Mouse (Mus musculus): ENCODE results near the gene Frmd4a. TPM values are rescaled to one million over a fixed set of nuclear protein-coding genes. Genes with fewer than 3 reads are reported as not detected.

The Frmd4a gene
- polyA plus RNA-seq, 1 experiment from 2014 or later: 16.0 TPM

DNA sequence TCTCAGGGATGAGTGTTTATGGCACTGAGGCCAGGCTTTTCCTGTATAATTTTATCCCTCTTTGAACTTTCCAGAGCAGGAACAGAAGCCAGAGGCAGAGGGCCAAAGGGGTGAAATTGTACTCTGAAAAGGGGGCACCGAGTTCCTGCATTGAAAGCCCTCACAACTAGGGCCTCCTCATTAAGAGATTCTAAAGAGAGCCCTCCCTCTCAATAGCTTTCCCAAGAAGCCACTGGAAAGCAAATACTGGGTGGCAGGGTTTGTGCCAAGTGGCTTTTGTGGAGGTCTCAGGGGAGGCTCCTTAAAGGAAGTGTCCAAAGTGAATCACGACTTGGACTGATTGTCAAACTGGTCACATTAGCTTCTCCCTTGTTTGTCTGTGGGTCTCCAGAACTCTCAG, 43.2 kb downstream of the Frmd4a start:
- no peak for ATAC-seq (ENCODE audit: insufficient read depth)
- no peaks in the 10 kb centered on the region for H3K9me3 ChIP-seq (replicated peaks)
- WGBS (ENCODE audit: insufficient replicate concordance): 34% methylated on average over 2 of the region's 2 CpGs

DNA sequence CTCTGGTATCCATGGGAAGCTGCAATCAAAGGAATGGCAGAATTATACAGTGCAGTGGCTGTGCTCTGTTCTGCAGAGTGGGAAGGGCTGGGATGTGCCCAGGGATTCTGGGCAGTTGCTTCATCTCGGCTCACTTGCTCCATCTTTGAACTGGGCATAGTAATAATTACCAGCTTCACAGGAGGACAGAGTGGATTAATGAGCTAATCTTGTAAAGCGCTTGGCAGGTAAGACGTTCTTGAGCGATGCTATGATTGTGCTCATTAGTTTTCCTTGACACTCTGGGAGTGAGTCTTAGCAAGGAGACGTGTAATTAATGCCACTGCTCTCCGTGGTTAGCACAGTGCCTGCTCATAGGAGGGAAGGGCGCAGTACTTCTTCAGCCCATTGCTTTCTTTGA, 54.3 kb downstream of the Frmd4a start:
- Histone ChIP-seq H3K36me3 (replicated peaks) (no peaks in the 10 kb centered on the region), H3K27me3 (no peaks in the 10 kb centered on the region), H3K9ac (no peak overlapping the region), H3K4me1 (replicated peaks) (no peaks in the 10 kb centered on the region), H3K9me3 (replicated peaks) (no peaks in the 10 kb centered on the region), H3K4me2 (no peak overlapping the region), H3K4me3 (replicated peaks) (no peak overlapping the region), H3K27ac (replicated peaks) (no peak overlapping the region)
- no peak for ATAC-seq (ENCODE audit: insufficient read depth)
- WGBS (ENCODE audit: insufficient replicate concordance): 64% methylated on average over 7 of the region's 7 CpGs

More for the DNA sequence above, 43.2 kb downstream of the Frmd4a start:
- Histone ChIP-seq H3K27me3 (no peaks in the 10 kb centered on the region), H3K9ac (no peak overlapping the region), H3K4me3 (replicated peaks) (no peak overlapping the region), H3K4me1 (replicated peaks) (no peaks in the 10 kb centered on the region), H3K36me3 (replicated peaks) (no peaks in the 10 kb centered on the region), H3K4me2 (no peak overlapping the region), H3K27ac (replicated peaks) (no peak overlapping the region)

DNA sequence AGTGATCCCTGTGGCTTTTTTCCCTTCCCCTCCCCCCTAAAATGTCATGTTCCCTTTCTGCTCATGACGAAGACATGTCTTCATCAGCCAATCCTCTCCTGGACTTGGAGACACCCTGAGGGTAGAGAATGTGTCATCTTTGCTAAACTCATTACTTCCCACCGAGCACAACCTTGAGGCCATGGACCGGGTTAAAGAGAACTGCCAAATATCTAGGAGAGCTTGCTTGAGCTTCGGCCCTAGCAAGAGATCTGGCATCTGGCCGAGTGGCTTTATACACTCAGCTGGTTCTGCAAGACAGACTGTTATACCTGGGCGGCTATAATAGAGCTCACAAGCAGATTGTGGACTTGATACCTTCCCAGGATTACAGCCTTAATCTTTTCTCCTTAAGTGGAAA, 66.4 kb downstream of the Frmd4a start:
- no peak overlapping the region for H3K9ac ChIP-seq
- no peak overlapping the region for H3K4me2 ChIP-seq
- no peaks in the 10 kb centered on the region for H3K27me3 ChIP-seq
- no peak overlapping the region for H3K27ac ChIP-seq (replicated peaks)
- no peaks in the 10 kb centered on the region for H3K9me3 ChIP-seq (replicated peaks)
- H3K36me3 ChIP-seq (replicated peaks): no peaks in the 10 kb centered on the region
- H3K4me3 ChIP-seq (replicated peaks): no peak overlapping the region
- 49% methylated on average over 6 of the region's 6 CpGs for WGBS (ENCODE audit: insufficient replicate concordance)
- ATAC-seq (ENCODE audit: insufficient read depth): no peak
- no peaks in the 10 kb centered on the region for H3K4me1 ChIP-seq (replicated peaks)

DNA sequence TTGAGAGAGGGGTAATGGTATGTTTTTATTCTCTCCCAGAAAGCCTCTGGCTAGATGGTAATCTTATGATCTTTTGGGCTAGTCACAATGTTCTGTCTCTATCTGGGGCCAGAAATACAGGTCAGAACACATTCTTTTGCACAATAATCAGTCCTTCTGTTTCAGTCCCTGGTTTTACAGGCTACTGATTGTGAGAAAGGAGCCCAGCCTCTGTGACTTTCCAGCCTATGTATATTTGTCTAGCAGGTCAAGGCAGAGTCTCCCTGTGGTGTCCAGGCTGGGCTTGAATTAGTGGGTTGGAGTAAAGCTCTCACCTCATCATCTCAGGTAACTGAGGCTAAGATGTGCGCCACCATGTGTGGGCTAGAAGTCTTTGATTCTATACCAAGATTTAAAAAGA, 80.1 kb downstream of the Frmd4a start:
- H3K4me2 ChIP-seq: no peak overlapping the region
- no peaks in the 10 kb centered on the region for H3K4me1 ChIP-seq (replicated peaks)
- H3K36me3 ChIP-seq (replicated peaks): no peaks in the 10 kb centered on the region
- 56% methylated on average over 1 of the region's 1 CpGs for WGBS (ENCODE audit: insufficient replicate concordance)
- H3K4me3 ChIP-seq (replicated peaks): no peak overlapping the region
- no peak overlapping the region for H3K27ac ChIP-seq (replicated peaks)
- ATAC-seq (ENCODE audit: insufficient read depth): no peak
- no peak overlapping the region for H3K9ac ChIP-seq
- H3K27me3 ChIP-seq: no peaks in the 10 kb centered on the region
- H3K9me3 ChIP-seq (replicated peaks): no peaks in the 10 kb centered on the region

DNA sequence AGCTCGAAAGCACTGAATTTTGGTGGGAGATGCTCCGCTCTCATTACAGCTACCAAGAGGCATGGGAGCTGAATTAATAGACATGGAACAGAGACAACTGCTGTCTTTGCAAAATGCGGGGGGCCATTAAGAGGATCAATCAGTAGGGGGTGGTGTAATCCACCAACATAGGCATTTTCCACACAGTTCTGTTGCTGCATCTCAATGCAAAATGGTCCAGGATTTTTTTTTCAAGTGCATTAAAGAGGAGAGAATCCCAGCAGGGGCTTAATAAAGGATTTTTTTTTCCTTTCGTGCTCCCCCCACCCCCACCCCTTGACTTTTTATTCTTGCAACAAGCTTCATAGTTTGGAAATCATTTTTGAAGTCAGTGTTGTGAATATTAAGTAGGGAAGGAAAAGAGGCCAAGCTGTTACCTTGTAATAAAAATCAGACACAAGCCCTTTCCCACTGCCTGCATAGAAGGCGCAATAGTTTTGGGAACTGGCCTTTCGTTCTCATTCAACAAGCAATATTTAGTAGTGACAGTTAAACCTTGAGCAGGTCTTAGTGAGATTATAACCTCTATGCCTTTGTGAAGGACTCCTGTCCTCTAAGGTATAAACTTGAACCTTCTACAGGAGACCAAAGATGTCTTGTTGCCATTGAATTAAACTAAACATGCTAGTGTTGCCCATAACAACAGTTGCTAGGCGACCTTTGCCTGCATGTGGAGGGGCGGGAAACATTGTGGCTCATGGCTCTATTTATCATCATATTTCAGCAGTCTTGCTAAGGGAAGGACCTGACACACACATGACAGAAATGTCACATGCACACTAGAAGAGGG, 81.6 kb downstream of the Frmd4a start:
- 58% methylated on average over 8 of the region's 8 CpGs for WGBS (ENCODE audit: insufficient replicate concordance)
- ATAC-seq (ENCODE audit: insufficient read depth): no peak
- no peak overlapping the region for H3K27ac ChIP-seq (replicated peaks)
- no peak overlapping the region for H3K9ac ChIP-seq
- H3K36me3 ChIP-seq (replicated peaks): no peaks in the 10 kb centered on the region
- H3K27me3 ChIP-seq: no peaks in the 10 kb centered on the region
- no peaks in the 10 kb centered on the region for H3K4me1 ChIP-seq (replicated peaks)
- H3K4me2 ChIP-seq: no peak overlapping the region
- H3K9me3 ChIP-seq (replicated peaks): no peaks in the 10 kb centered on the region
- no peak overlapping the region for H3K4me3 ChIP-seq (replicated peaks)

DNA sequence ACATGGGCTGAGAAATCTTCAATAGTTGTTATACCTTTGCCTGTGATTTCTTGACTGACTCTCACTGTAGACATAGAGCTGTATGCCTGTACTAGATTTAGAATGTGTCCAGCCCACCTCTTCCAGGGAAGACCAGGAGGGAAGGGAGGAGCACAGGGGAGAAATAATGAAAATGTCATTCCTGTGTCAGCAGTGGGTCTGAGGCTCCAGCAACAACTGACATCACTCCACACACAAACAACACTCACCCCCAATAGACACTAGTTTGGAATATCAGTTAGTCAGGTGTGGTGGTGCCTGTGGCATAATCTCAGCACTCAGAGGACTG, 82.2 kb downstream of the Frmd4a start:
- H3K9me3 ChIP-seq (replicated peaks): no peaks in the 10 kb centered on the region
- no peaks in the 10 kb centered on the region for H3K27me3 ChIP-seq
- no peak overlapping the region for H3K4me2 ChIP-seq
- no peak overlapping the region for H3K4me3 ChIP-seq (replicated peaks)
- ATAC-seq (ENCODE audit: insufficient read depth): no peak
- H3K4me1 ChIP-seq (replicated peaks): no peaks in the 10 kb centered on the region
- no peak overlapping the region for H3K9ac ChIP-seq
- no peak overlapping the region for H3K27ac ChIP-seq (replicated peaks)
- H3K36me3 ChIP-seq (replicated peaks): no peaks in the 10 kb centered on the region

DNA sequence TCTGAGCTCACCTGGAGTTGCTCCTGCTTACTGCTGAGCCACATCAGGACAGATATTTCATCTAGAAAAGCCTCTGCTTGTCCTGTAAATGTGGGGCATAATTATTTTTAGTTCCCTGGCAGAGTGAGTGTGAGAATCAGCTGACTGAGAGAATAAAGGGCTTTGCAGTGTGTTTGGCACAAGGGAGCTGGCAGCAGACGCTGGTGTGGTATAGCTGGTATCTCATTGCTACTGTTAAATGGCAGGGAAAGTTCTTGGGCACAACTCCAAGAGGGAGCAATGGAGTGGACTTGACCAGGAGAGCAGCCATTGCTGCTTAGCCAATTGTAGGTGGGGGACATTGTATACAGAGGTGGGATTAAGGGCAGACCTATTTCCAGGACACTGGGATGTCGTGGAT, 83.9 kb downstream of the Frmd4a start:
- no peak overlapping the region for H3K4me3 ChIP-seq (replicated peaks)
- no peak overlapping the region for H3K27ac ChIP-seq (replicated peaks)
- no peaks in the 10 kb centered on the region for H3K36me3 ChIP-seq (replicated peaks)
- no peak overlapping the region for H3K9ac ChIP-seq
- WGBS (ENCODE audit: insufficient replicate concordance): 41% methylated on average over 2 of the region's 2 CpGs
- no peaks in the 10 kb centered on the region for H3K4me1 ChIP-seq (replicated peaks)
- H3K4me2 ChIP-seq: no peak overlapping the region
- no peak for ATAC-seq (ENCODE audit: insufficient read depth)
- H3K9me3 ChIP-seq (replicated peaks): no peaks in the 10 kb centered on the region
- no peaks in the 10 kb centered on the region for H3K27me3 ChIP-seq

DNA sequence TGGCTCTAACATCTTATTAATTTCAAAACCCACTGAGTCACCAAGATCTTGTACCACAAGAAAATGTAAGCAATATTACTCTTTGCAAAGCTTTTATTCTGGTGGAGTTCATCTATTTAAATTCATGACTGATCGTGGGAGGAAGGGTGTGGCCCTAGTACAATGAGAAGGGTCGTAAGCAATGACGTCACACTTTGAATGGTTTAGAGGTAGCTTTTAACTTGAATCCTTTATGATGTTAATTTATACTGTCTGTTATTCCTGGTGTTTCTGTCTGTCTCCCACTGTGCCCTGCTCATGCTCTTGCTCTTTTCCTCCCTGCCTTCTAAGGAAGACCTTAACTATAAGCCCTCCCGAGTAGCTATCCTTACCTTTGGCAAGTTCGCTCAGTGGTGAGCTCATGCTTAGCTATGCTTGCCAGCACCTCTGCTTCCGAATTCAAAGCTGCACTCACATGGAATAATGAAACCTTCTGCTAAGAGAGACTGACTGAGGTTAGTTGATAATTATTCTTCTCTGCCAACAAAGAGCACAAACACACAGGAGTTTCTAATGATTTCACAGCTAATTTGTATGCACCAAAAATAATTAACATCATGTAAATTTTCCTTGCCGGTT, 95.9 kb downstream of the Frmd4a start:
- Histone ChIP-seq H3K36me3 (replicated peaks) (no peaks in the 10 kb centered on the region), H3K4me3 (replicated peaks) (no peak overlapping the region), H3K4me2 (no peak overlapping the region), H3K9ac (no peak overlapping the region), H3K27ac (replicated peaks) (no peak overlapping the region), H3K27me3 (no peaks in the 10 kb centered on the region), H3K4me1 (replicated peaks) (no peaks in the 10 kb centered on the region), H3K9me3 (replicated peaks) (no peaks in the 10 kb centered on the region)
- ATAC-seq (ENCODE audit: insufficient read depth): no peak
- WGBS (ENCODE audit: insufficient replicate concordance): 63% methylated on average over 7 of the region's 7 CpGs

DNA sequence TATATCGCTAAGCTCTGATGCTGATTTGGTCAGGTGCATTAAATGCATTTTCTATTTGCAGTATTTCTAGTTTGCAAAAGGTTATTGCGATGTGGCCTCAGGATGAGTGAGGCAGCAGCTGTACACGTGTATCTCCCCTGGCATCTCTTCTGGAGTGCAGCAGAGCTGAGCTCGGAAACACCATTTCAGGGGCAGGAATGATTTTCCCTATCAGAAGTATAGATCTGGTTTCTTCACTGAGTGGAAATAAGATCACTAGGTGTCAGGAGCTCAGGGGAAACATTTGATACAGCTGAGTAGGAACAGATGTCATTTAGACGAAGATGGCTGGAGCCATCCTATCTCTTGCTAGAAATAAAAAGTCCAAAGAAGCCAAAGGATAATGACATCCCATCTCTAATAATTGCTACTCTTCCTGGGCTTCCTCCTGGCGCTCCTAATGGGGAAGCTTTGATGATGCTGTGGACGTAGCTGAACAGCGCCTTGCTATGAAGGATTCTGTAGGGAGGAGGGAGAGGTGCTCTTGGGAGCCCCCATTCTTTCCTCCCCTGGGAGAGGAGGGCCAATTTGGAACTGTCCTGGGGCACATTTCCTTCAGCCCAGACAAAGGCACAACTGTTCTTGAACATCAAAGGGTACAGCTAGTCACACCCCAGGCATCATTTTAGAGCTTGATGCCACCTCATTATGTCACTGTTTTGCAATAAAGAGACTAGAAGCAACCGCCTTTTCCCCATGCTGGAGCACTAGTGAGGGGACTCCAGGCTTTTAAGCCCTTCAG, 102.4 kb downstream of the Frmd4a start:
- H3K27me3 ChIP-seq: no peaks in the 10 kb centered on the region
- no peaks in the 10 kb centered on the region for H3K4me1 ChIP-seq (replicated peaks)
- no peak overlapping the region for H3K4me2 ChIP-seq
- H3K9ac ChIP-seq: no peak overlapping the region
- no peak overlapping the region for H3K27ac ChIP-seq (replicated peaks)
- 50% methylated on average over 9 of the region's 9 CpGs for WGBS (ENCODE audit: insufficient replicate concordance)
- no peaks in the 10 kb centered on the region for H3K36me3 ChIP-seq (replicated peaks)
- no peak overlapping the region for H3K4me3 ChIP-seq (replicated peaks)
- ATAC-seq (ENCODE audit: insufficient read depth): no peak
- H3K9me3 ChIP-seq (replicated peaks): no peaks in the 10 kb centered on the region

DNA sequence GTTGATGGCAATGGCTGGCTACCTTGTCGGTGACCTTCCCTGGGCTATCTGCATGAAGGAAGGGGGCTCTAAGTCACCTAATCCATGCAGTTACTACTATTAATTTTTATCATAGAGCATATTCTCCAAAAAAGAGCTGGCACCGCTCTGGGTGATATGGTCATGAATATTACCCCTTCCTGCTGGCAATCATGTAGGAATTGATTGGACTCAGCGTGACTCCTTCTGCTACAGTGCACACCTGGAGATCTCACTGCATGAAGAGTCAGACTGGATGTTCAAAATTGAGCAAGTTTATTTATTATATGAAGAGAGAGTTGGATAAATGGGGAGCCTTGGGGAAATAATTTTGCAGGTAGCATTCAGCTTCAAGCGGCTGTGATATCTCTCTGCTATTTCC, 113.7 kb downstream of the Frmd4a start:
- Histone ChIP-seq H3K27me3 (no peaks in the 10 kb centered on the region), H3K36me3 (replicated peaks) (no peaks in the 10 kb centered on the region), H3K9me3 (replicated peaks) (no peaks in the 10 kb centered on the region), H3K4me2 (no peak overlapping the region), H3K27ac (replicated peaks) (no peak overlapping the region), H3K4me1 (replicated peaks) (no peaks in the 10 kb centered on the region), H3K9ac (no peak overlapping the region), H3K4me3 (replicated peaks) (no peak overlapping the region)
- no peak for ATAC-seq (ENCODE audit: insufficient read depth)
- 71% methylated on average over 4 of the region's 4 CpGs for WGBS (ENCODE audit: insufficient replicate concordance)

DNA sequence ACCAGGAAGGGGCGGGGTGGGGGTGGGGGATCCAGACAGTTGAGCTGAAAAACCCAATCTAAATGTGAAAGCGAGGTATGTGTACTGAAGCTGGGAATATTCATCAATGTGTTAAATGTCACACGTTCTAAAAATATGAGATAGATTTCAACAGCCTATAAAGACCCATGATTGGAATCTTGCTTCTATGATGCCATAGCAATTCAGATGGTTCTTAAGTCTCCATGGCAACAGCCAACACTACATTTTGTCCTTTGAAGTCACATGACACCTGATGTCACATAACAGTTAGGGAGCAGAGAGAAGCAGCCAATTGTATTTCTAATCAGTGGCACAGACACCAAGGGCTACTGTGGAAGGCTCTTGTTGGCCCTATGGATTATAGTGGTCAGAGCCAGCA, 120.0 kb downstream of the Frmd4a start:
- Histone ChIP-seq H3K4me1 (replicated peaks) (no peaks in the 10 kb centered on the region), H3K36me3 (replicated peaks) (no peaks in the 10 kb centered on the region), H3K4me3 (replicated peaks) (no peak overlapping the region), H3K4me2 (no peak overlapping the region), H3K9ac (no peak overlapping the region), H3K27me3 (no peaks in the 10 kb centered on the region), H3K27ac (replicated peaks) (no peak overlapping the region), H3K9me3 (replicated peaks) (no peaks in the 10 kb centered on the region)
- 67% methylated on average over 3 of the region's 3 CpGs for WGBS (ENCODE audit: insufficient replicate concordance)
- ATAC-seq (ENCODE audit: insufficient read depth): no peak

All from liver, embryonic 15.5 days (tissue).